Mouse (Mus musculus) testis, postnatal 14 days (tissue): ENCODE results near the gene Epb41l2.

Experiments used
- DNase-seq: peaks from one replicate; pipeline ENCODE4 v3.0.0; 2021; ENCODE audit warnings: low spot score

Gene Epb41l2

DNA sequence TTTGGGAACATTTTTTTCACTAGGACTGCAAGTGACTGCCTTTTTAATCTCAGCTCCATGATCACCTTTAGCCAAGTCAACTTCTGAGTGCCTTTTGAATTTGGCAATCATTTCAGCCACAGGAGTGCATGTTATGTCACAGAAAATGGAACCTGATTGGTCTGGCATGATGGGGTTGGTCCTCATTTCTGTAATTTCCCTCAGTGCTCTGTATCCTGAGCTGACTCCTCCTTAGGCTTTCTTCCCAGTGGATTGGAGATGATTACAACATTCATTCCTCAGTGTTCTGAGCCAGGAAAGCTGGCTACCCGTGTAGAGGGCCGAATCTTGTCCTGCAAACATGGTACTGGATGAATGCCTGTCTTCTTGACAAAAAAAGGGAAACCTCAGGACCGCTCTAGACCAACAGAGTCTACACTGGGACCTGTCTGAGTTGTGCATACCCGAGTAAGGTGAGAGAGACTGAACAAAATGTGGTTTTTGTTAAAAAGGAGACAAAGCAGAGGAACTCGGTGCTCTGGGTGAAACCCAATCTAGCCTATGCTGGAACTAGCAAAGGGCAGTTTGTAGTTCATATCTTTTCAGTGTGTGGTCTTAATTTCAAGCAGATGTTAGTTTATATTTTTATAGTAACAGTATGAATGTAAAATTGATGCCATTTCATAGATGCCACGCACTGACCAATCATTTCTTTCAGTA lies 77.3 kb downstream of the Epb41l2 start:
- DNase-seq: no peak

DNA sequence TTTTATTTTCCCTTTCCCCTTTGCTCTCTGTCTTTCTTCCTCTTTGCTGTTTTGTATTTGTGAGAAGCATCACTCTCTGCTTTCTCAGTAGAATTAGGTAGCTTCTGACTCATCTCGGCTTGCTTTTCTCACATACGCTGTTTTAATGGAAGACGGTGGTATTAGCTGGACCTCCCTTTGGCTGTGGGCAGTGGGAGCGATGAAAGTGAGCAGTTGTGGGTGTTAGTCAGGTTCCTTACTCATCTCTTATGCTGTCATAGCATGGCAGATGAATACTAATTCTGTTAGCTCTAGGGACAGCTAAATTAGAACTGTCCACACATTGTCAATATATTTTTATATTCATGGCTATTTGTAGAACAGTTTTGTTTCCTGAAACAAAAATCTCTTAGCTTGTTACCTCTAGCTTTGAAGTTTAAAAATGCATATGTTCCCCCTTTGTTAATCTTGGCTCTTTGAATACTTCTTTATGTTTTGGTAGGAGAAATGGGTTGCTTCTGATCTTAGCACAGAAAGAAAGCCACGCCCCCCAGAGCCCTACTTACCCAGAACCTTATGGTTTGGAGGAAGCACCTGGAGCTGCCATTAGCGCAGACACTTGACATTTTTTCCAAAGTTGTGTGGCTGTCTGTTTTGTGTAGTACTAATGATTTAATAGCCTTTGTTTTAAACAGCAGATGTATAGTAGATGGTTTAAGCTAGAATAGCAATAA lies 78.1 kb downstream of the Epb41l2 start:
- DNase-seq: no peak

DNA sequence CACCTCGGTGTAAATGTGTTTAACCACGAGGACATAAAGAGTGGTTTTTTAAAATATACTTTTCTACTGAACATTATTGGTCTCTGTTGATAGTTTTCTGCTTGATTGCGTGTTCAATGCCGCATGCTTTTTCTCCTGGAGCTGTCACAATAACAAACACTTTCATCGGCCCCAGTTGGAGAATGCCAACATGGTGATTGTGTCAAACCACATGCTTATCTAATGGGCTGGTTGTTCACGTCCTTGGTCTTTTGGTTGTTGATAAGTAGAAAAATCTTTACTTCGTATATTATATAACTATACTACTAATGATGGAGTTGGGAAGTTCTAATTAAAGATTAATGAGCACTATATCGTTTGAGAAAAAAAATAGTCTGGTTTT lies 78.7 kb downstream of the Epb41l2 start:
- no peak for DNase-seq

DNA sequence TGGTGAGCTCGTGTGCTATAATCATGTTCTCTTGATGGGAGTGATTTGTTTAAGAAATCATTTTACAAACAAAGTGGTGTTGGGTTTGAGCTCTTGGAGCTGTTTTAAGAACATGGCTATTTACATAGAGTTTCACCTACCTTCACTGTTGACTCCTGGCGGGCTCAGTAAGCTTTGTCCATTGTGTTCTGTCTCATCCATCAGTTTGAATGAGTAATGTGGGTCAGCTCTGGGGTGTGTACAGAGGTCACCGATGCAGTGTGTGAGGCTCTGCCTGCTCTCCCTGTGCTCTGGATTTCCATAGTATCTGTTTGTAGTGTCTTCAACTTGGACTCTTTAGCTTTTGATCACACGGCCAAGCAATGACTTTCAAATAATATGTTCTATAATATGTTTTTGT lies 79.6 kb downstream of the Epb41l2 start:
- no peak for DNase-seq

DNA sequence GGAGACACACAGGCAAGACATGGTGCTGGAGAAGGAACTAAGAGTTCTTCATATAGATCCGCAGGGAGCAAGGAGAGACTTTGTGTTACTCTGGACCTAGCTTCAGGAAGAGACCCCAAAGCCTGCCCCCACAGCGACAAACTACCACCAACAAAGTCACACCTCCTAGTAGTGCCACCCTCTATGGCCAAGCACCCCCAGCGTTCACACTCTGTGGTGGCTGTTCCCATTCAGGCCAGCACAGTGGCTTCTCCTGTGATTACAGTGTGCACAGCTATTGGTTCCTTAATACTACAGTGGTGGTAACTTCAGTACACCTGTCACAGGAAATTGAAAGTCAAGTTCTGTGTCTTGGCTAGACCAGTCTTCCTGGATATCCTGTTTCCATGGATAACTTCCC lies 80.3 kb downstream of the Epb41l2 start:
- DNase-seq: no peak

DNA sequence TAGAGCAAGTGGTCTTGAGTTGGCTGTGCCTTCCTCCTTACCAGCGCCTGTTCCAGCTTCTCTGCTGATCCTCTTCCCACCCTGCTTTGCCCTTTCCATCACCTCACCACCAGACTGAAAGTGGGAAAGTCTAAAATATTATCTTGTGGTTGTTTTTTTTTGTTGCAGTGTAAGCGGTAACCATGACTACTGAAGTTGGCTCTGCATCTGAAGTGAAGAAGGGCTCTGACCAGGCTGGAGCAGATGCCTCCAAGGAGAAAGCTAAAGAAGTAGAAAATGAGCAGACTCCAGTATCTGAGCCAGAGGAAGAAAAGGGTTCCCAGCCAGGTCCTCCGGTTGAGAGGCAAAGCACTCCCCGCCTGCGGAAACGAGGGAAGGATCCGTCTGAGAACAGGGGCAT lies 81.8 kb downstream of the Epb41l2 start:
- no peak for DNase-seq

DNA sequence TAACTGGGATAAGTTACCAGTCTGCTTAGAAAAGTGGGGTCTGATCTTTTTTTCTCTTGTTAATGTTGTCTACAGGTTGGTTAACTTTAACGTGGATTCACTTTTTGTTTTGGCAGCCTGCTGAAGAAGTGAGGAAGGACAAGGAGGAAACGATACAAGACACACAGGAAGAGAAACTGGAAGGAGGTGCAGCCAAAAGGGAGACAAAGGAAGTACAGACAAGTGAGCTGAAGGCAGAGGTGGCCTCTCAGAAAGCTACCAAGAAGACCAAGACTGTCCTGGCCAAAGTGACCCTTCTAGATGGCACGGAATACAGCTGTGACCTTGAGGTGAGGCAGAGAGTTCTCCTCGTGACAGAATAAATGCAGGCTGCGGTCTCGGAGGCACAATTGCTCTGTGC lies 84.0 kb downstream of the Epb41l2 start:
- no peak for DNase-seq

DNA sequence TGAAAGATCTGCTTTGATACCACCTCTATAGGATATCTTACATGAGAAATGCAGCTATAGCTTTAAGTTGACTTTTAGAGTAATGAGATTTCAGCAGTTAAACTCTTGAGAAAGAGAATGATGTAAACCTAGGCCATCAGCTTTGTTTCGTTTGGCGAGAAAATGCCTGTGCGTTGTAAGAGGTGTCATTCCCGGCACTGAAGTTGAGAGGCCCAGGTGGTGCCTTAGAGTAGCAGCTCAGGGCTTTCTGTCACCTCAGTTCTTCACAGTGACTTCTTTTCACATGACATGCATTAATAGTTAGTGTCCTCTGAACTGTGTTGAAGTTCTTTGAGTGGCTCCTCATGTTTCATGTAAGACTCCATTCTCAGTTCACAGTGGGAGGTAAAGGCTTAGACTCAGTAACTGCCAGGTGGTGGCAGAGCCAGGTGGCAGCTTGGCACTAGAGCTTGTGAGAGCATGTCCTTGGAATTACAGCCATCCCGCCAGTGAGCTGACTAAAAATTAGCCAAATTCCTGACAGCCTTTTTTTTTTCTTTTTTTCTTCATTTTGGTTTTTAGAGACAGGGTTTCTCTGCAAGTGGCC lies 84.7 kb downstream of the Epb41l2 start:
- no peak for DNase-seq

DNA sequence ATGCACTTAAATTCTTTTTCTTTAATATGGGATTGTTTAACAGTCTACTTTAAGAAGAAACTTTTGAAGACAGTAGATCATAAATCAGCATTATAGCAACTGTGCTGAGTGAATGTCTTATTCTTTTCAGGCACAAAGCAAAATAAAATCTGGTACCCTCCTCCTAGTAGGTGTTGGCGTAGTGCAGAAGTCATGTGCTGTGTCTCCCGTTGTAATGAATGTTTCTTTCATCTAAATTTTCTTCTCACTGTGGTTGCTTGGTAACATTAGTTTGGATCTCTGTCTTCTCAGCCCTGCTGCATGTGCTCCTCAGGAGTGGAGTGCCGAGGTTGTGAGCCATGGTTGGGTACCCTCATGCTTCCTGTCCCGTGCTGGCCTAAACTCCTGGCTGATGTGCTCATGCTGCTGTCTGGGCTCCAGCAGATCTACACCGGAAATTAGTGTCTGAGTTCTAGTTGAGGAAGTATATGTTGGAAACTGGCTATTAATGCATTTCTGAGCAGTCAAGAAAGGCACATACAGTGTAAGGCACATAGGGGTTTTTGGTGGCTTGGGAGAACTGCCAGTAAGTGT lies 87.4 kb downstream of the Epb41l2 start:
- no peak for DNase-seq

DNA sequence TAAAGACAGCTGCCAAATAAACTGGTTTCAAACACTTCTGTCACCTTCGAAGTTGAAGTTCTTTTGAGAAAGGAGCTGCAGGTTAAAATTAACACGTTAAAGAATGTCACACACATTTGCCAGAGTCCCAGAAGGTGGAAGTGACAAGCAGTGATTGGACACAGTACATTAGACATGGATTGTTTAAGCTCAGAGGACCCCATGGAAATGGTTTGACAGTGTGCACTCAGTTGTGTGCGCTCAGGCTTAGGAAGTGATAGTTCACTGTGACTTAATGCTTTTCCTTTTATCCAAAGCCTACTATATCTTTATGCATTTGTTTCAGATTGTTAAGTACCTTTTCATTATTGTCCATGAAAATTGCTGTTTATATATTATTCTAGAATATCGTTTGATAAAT lies 89.1 kb downstream of the Epb41l2 start:
- no peak for DNase-seq

DNA sequence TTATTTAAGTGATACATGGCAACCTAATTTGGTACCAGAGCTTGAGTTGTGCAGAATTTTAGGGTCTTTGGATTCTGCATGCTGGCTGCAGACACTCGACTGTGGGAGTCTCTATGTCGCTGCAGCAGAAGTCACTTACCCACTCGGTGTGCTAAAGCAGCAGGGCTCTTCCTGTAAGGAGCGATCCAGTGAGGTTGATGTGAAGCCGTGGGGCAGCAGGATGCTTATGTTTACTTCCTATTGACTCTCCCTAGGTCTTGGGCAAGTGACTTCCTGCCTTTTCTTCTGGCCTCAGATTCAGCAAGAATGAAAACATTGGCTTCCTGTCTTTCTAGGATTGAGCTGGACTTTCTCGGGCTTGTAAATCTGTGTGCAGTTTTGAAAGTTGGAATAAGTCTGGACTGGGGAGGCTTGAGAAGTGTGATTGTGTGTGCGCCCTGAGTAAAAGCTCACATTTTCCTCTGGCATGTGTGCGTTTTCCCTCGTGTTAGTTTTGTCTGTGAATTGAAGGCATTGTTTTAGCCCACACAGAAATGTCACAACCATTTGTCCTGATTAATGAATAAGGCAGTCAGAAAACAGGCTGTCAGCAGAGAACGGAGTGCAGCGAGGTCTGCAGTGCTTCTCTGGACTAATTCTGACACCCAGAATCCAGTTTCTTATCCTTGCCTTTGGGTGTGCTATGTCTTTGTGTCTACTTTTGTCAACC lies 89.9 kb downstream of the Epb41l2 start:
- DNase-seq: no peak

DNA sequence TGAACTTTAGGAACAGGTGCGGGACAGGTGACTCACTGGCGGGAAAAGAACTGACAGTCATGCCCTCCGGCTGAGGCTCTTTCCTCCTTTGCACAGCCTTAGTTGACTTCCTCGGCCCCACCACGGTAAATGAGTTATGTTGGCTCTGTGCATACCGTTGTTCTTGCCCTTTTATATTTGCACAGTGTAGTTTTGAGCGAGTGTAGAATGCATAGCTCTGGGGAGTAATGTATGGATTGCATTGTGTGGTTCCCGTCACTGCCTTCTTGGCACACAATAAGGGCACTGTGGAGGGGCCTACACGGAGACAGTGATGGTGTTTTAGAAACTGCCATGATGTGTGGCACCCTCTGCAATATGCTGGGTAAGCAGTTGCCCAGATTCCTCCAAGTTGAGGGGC lies 93.6 kb downstream of the Epb41l2 start:
- DNase-seq: no peak

DNA sequence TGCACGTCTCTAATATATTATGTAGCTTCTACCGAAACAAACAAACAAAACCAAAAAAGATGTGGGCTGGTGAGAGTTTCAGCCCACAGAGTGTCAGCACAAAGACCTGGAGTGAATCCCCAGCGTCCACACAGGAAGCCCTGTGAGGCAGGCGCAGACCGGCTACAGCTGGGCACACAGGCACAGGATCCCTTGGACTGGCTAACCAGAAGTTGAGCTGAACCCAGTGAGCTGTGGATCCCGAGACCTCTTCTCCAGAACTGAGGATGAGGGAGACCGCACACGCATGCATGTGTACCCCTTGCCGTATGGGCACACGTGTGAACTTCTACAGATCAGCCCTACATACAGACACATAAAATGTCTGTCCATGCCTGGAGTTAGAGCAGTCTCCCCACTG lies 94.2 kb downstream of the Epb41l2 start:
- no peak for DNase-seq

DNA sequence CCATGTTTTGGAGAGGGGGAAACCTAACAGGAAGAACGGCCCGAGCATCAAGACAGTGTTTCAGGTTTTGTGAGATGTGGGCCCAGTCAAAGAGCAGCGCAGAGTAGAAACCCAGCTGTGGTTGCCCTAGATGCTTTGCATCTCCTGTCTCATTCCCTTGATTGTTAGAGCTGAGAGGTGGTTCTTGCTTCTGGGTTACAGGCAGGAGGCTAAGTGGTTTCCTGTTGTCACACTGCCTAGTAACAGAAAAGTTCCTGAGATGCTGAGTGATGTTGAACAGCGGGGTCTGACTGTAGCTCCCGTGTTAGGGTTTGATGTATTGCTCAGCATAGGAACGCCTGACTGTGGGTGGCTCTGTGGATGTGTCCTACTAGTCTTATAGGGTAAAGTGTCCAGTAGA lies 97.5 kb downstream of the Epb41l2 start:
- DNase-seq: no peak

DNA sequence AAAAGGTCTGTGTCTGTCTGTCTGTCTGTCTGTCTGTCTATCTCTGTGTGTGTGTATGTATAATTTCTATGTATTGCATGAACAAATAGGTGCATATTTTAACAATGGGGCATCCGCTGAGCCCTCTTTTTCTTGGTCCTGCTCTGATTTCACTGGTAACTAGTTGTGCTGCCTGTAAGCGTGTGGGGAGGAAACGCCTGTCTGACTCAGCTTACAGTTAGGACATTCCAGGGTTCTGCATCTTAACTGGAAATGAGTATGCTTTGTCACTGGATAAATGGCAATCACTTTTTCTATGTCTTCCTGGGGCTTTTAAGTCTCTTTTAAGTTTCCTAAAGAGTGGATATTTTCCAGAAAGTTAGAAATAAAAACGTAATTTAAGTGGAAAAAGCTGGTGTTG lies 98.4 kb downstream of the Epb41l2 start:
- no peak for DNase-seq

DNA sequence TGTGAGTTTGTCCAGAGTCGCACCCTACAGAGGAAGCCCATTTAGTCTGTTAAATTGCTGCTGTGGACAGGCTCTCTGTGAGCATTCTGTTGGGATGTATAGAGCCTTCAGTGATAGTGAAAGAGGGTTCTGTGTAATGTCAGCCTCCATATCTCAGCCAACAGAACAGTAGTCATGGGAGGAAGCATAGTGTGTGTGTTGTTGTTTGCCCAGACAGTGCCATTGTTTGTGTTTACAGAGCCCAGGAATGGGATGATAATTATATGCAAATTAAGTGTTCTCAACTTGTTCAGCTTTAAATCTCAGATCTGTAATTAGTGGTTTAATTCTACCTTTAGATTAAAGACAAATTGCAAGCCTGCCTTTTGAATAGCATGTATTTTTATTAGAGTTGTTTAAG lies 102.2 kb downstream of the Epb41l2 start:
- no peak for DNase-seq

DNA sequence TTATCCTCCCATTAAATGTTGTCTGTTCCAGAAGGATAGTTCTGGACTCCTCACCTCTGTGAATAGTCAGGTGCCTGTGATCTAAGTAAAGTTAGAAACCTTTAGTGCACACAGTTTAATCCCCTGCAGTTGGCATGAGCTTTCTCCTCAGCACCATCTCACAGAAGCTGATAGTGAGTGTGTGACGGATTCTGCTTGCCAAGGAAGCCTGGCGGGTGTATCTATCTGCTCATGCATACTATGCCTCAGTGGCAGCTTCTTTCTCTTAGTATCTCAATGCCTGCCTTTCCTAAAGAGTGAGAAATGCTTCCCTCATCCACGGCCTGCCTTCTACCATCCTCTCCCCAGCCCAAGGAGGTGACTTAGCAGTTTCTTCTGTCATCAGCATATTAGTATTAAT lies 103.1 kb downstream of the Epb41l2 start:
- DNase-seq: no peak

DNA sequence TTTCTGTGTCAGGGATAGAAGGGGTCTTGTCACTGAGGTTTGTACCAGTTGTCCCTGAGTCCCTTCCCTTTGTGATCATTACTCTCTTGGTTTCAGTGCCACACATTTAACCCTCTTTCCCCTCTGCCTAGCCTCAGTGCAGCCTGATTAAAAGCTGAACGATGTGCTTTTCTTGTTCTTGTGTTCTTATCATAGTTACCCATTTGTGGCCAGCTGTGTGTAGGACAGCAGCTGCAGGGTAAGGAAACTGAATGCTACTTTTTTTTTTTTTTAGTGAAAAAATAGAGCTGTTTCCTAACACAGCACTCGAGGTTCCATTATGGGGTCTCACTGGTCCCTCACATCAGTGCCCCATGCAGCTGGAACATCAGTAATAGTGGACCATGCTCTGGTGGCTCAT lies 106.9 kb downstream of the Epb41l2 start:
- DNase-seq: no peak

DNA sequence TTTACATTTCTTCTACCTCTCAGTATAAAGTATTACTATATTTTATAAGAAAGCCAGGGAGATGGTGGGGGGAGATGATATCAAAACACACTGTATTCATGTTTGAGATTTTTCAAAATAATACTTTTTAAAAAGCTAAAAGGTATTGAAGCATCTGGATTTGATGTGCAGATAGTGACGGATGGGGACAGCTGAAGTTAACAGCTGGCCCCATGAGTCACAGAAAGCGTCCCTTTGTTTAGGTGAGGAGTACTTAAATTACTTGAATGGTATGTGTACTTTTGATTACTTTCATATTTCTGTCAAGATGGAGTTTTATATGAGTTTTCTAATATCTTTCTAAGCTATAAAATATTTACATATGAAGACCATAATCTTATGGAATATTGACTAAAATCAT lies 112.3 kb downstream of the Epb41l2 start:
- no peak for DNase-seq

DNA sequence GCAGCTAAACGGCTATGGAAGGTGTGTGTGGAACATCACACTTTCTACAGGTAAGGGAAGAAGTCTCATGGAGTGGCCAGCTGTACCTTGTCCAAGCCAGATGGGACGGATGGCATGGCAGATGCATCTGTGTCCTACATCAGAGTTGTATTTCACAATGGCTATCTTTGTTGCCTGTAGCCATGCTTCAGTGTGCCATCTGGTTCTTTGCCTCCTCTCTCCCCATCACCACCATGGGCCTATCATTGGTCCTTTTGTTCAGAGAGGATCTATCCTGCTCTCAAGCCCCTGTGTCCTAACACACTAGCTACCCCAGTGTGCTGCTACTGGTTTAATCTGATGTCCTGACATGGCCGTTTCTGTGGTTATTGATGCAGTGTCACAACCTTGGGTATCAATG lies 120.1 kb downstream of the Epb41l2 start:
- DNase-seq: no peak

DNA sequence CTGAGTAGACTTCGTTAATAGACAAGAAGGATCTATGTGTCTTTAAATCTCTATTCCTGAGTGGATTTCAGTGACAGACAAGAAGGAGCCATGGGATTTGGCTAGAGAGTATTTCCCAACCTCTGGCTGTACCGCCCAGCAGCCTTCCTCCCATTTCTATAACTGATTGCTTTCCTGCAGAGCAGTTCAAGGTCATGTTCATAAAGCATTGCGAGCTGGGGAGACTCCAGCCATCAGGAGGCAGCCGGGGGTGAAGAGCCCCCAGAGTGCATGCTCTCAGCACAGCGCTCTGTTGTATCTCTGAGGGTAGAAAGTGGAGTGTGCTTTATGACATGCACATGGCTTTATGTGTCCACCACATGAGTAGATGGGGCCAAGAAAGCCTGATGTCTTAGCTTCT lies 123.2 kb downstream of the Epb41l2 start:
- no peak for DNase-seq

DNA sequence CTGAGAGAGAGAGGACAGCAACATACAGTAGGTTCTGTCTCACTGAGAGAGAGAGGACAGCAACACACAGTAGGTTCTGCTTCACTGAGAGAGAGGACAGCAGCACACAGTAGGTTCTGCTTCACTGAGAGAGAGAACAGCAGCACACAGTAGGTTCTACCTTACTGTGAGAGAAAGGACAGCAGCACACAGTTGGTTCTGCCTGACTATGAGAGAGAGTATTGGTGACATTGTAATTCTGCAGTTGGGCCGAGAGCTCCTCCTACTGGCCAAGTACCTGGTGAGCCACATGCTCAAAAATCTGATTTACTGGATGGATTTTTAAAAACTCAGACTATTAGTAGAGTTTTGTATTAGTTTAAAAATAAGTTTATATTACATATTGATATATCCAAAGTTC lies 128.9 kb downstream of the Epb41l2 start:
- no peak for DNase-seq
